Mouse (Mus musculus): ENCODE measurements at regions not wholly inside any gene's neighbourhood (a gene's known extent, or its start where the extent isn't known, plus 50 kb on each side); places are given as distances from the start of the nearest gene placed in this dataset.

GRCm38 (mm10) chr7:67462591-67462990 is 89.9 kb upstream of the Mef2a start:
- DNase-seq (ENCODE audit: low read depth), result no peak

GRCm38 (mm10) chr7:67461333-67462255 is 88.9 kb upstream of the Mef2a start:
- DNase-seq (ENCODE audit: low read depth), result peak; percentile 85

- peak; percentile 64 for DNase-seq (ENCODE audit: low read depth)
Observed at GRCm38 (mm10) chr7:67459810-67460209, 87.2 kb upstream of the Mef2a start.

- no peak for DNase-seq (ENCODE audit: low read depth)
Observed at GRCm38 (mm10) chr7:67459209-67459608, 86.6 kb upstream of the Mef2a start.

GRCm38 (mm10) chr7:67458640-67459039 is 86.0 kb upstream of the Mef2a start:
- no peak for DNase-seq (ENCODE audit: low read depth)

- DNase-seq (ENCODE audit: low read depth), result no peak
Observed at GRCm38 (mm10) chr7:67457898-67458297, 85.2 kb upstream of the Mef2a start.

GRCm38 (mm10) chr7:67456015-67456414 is 83.4 kb upstream of the Mef2a start:
- no peak for DNase-seq (ENCODE audit: low read depth)

GRCm38 (mm10) chr7:67454458-67454857 is 81.8 kb upstream of the Mef2a start:
- no peak for DNase-seq (ENCODE audit: low read depth)

- DNase-seq (ENCODE audit: low read depth), result peak; percentile 41
Observed at GRCm38 (mm10) chr7:67451157-67451793, 78.6 kb upstream of the Mef2a start.

- no peak for DNase-seq (ENCODE audit: low read depth)
Observed at GRCm38 (mm10) chr7:67446606-67447005, 73.9 kb upstream of the Mef2a start.

GRCm38 (mm10) chr7:67445203-67446041 is 72.8 kb upstream of the Mef2a start:
- DNase-seq (ENCODE audit: low read depth), result peak; percentile 28

GRCm38 (mm10) chr7:67444523-67444942 is 71.9 kb upstream of the Mef2a start:
- peak; percentile 36 for DNase-seq (ENCODE audit: low read depth)

GRCm38 (mm10) chr7:67443666-67444065 is 71.0 kb upstream of the Mef2a start:
- no peak for DNase-seq (ENCODE audit: low read depth)

- DNase-seq (ENCODE audit: low read depth), result no peak
Observed at GRCm38 (mm10) chr7:67443001-67443555, 70.4 kb upstream of the Mef2a start.

GRCm38 (mm10) chr7:67442284-67442683 is 69.6 kb upstream of the Mef2a start:
- DNase-seq (ENCODE audit: low read depth), result no peak

- DNase-seq (ENCODE audit: low read depth), result no peak
Observed at GRCm38 (mm10) chr7:67440806-67441205, 68.1 kb upstream of the Mef2a start.

GRCm38 (mm10) chr7:67437216-67438006 is 64.8 kb upstream of the Mef2a start:
- DNase-seq (ENCODE audit: low read depth), result no peak

GRCm38 (mm10) chr7:67435643-67436339 is 63.1 kb upstream of the Mef2a start:
- peak; percentile 53 for DNase-seq (ENCODE audit: low read depth)

- peak; percentile 70 for DNase-seq (ENCODE audit: low read depth)
Observed at GRCm38 (mm10) chr7:67430987-67431386, 58.3 kb upstream of the Mef2a start.

- no peak for DNase-seq (ENCODE audit: low read depth)
Observed at GRCm38 (mm10) chr7:67430041-67430440, 57.4 kb upstream of the Mef2a start.

Measured in 416B (cell line).